Mouse (Mus musculus) small intestine, adult 2 months (tissue): ENCODE measurements around the gene Lypd6b. TPM values are rescaled to one million over a fixed set of nuclear protein-coding genes. Genes with fewer than 3 reads are reported as not detected.

Experiments
- H3K27ac ChIP-seq: fragments of 200-500 bp; 2 replicates; pipeline ENCODE4 v1.5.1; 2012; ENCODE audit warnings: low read depth, low read length, control low read depth, inconsistent platforms; ENCODE audit not compliant: insufficient read depth
- H3K27me3 ChIP-seq: fragments of 200-500 bp; 2 replicates; pipeline ENCODE4 v1.6.1; 2012; ENCODE audit warnings: mild to moderate bottlenecking, moderate library complexity, low read length, inconsistent platforms; ENCODE audit not compliant: control insufficient read depth, insufficient read depth
- H3K36me3 ChIP-seq: fragments of 200-500 bp; 2 replicates; pipeline ENCODE4 v1.6.1; 2012; ENCODE audit warnings: mild to moderate bottlenecking, low read length, control low read depth, inconsistent platforms; ENCODE audit not compliant: control insufficient read depth, insufficient read depth
- H3K4me1 ChIP-seq: fragments of 200-500 bp; 2 replicates; pipeline ENCODE4 v1.6.1; 2012; ENCODE audit warnings: low read length, inconsistent platforms, mixed read lengths; ENCODE audit not compliant: control insufficient read depth, insufficient read depth, insufficient read length
- H3K4me3 ChIP-seq: fragments of 200-500 bp; 2 replicates; pipeline ENCODE4 v1.5.1; 2012; ENCODE audit warnings: low read depth, mild to moderate bottlenecking, control low read depth, inconsistent platforms, low read length, moderate library complexity
- CTCF ChIP-seq: fragments of 200-500 bp; IDR thresholded peaks from 2 replicates; pipeline ENCODE4 v1.5.1; 2012; ENCODE audit warnings: low read depth, mild to moderate bottlenecking, control low read depth, inconsistent platforms, low read length, moderate library complexity, mixed read lengths; ENCODE audit not compliant: insufficient replicate concordance, insufficient read length; ENCODE audit errors: extremely low read depth
- POLR2A ChIP-seq: fragments of 200-500 bp; IDR thresholded peaks from 2 replicates; pipeline ENCODE4 v1.6.1; 2012; ENCODE audit warnings: low read depth, mild to moderate bottlenecking, control low read depth, inconsistent platforms, low read length, moderate library complexity
- WGBS: fragments of 180-500 bp; shearing (Covaris S2); methylation state at CpG from one replicate; pipeline ENCODE4 v1.1.7; 2018; 5-methylcytosine and 5-hydroxymethylcytosine counted together
- polyA plus RNA-seq: library from polyadenylated mRNA; depleted of rRNA; stranded (reverse); fragments of >200 nt; gene quantifications from 2 replicates; pipeline ENCODE4 v1.2.3, GENCODE M21; 2012

Gene Lypd6b
- polyA plus RNA-seq, 1 experiment, result 0.09 TPM

- 6% methylated on average over 14 of the region's 14 CpGs for WGBS
- Histone ChIP-seq H3K4me3 (peak overlapping the region; percentile 59), H3K27me3 (peaks cover 16% of the 10 kb centered on the region), H3K27ac (no peak overlapping the region), H3K36me3 (no peaks in the 10 kb centered on the region), H3K4me1 (peaks cover 10% of the 10 kb centered on the region; the same call in 1 of the 2 replicates)
- TF ChIP-seq CTCF (no peak), POLR2A (no peak)
These were observed 547 bp downstream of the Lypd6b start for GRCm38 (mm10) chr2:49788051-49788418.

- WGBS, result 29% methylated on average over 3 of the region's 3 CpGs
- TF ChIP-seq CTCF, result no peak
- no peak for TF ChIP-seq POLR2A
- Histone ChIP-seq H3K27ac (no peak overlapping the region), H3K4me3 (no peak overlapping the region), H3K36me3 (no peaks in the 10 kb centered on the region), H3K4me1 (peaks cover 10% of the 10 kb centered on the region; the same call in 1 of the 2 replicates), H3K27me3 (peaks cover 16% of the 10 kb centered on the region)
These were observed 1.2 kb downstream of the Lypd6b start for GRCm38 (mm10) chr2:49788643-49789042.

GRCm38 (mm10) chr2:49789078-49789477, 1.6 kb downstream of the Lypd6b start:
- TF ChIP-seq CTCF (no peak), POLR2A (no peak)
- Histone ChIP-seq H3K4me3 (no peak overlapping the region), H3K27ac (no peak overlapping the region), H3K27me3 (peaks cover 16% of the 10 kb centered on the region), H3K4me1 (peaks cover 10% of the 10 kb centered on the region; the same call in 1 of the 2 replicates), H3K36me3 (no peaks in the 10 kb centered on the region)
- WGBS, result 65% methylated on average over 6 of the region's 6 CpGs

GRCm38 (mm10) chr2:49789504-49789903, 2.0 kb downstream of the Lypd6b start:
- Histone ChIP-seq H3K27ac (no peak overlapping the region), H3K27me3 (peaks cover 16% of the 10 kb centered on the region), H3K36me3 (no peaks in the 10 kb centered on the region), H3K4me3 (no peak overlapping the region), H3K4me1 (peaks cover 10% of the 10 kb centered on the region; the same call in 1 of the 2 replicates)
- TF ChIP-seq CTCF (no peak), POLR2A (no peak)
- 56% methylated on average over 5 of the region's 5 CpGs for WGBS

GRCm38 (mm10) chr2:49797444-49798143, 10.1 kb downstream of the Lypd6b start:
- no peak for TF ChIP-seq CTCF
- no peak for TF ChIP-seq POLR2A
- Histone ChIP-seq H3K4me3 (no peak overlapping the region), H3K4me1 (no peaks in the 10 kb centered on the region), H3K27ac (no peak overlapping the region), H3K27me3 (no peaks in the 10 kb centered on the region), H3K36me3 (no peaks in the 10 kb centered on the region)
- 72% methylated on average over 14 of the region's 14 CpGs for WGBS

- TF ChIP-seq POLR2A (no peak), CTCF (no peak)
- WGBS, result 71% methylated on average over 8 of the region's 8 CpGs
- Histone ChIP-seq H3K4me3 (no peak overlapping the region), H3K36me3 (no peaks in the 10 kb centered on the region), H3K27me3 (no peaks in the 10 kb centered on the region), H3K27ac (no peak overlapping the region), H3K4me1 (no peaks in the 10 kb centered on the region; the same call in 1 of the 2 replicates)
These were observed 17.0 kb downstream of the Lypd6b start for GRCm38 (mm10) chr2:49804448-49804847.

- Histone ChIP-seq H3K27me3 (no peaks in the 10 kb centered on the region), H3K4me3 (no peak overlapping the region), H3K27ac (no peak overlapping the region), H3K36me3 (no peaks in the 10 kb centered on the region), H3K4me1 (no peaks in the 10 kb centered on the region; the same call in 1 of the 2 replicates)
- TF ChIP-seq CTCF (no peak), POLR2A (no peak)
- WGBS, result 88% methylated on average over 11 of the region's 11 CpGs
These were observed 18.4 kb downstream of the Lypd6b start for GRCm38 (mm10) chr2:49805736-49806371.
